In genomic region chr16:30934967-30935690, GRCm38 (mm10) we compare ENCODE assay signal across 10 mouse cellular contexts.
A peak's percentile ranks its signal among the peaks of the same experiment; 100 is the strongest.
DNase-seq lines count a peak whose midpoint lies in the region; ATAC-seq and TF ChIP-seq lines count a peak whose summit lies in the region.
"Had no signal": no experiment of that assay in that cellular context is flagged by ENCODE, and none has a peak within 500 bp of the region (broad histone marks: within the 10 kb centered on the region; RNA-seq: fewer than 3 reads in every experiment).

No protein-coding gene starts in this region.

- H3K9ac ChIP-seq in kidney, embryonic 16.5 days (replicated peaks; ENCODE audit: low read length): no peak overlapping the region; the same call in 1 of the 2 replicates
- 0 out of 2 replicates have a peak overlapping the region, but pooled peaks have one; percentile 2 for H3K9ac ChIP-seq in limb, embryonic 12.5 days (replicated peaks)
- H3K9ac ChIP-seq: liver, embryonic 15.5 days had no signal

- TF ChIP-seq CTCF in E14TG2a.4 (conservative IDR thresholded peaks at IDR 0.05; ENCODE audit: low read length): no peak

- DNase-seq in kidney, adult 9 months: no peak
- DNase-seq in layer of hippocampus, adult 18-20 months (ENCODE audit: low spot score in 2 of 2): no peak

- 14% methylated on average over 15 of the region's 15 CpGs for WGBS in kidney, embryonic 16.5 days
- whole genome bisulfite sequencing in limb, embryonic 12.5 days: 15% methylated on average over 15 of the region's 15 CpGs

- no peak overlapping the region for H3K4me3 ChIP-seq in kidney, embryonic 16.5 days (ENCODE audit: low read length)
- peak overlapping the region; percentile 55 for H3K4me3 ChIP-seq in E14TG2a.4 (replicated peaks; ENCODE audit: low read length)
- H3K4me3 ChIP-seq in brown adipose tissue, adult 24 weeks (ENCODE audit: insufficient read depth, low read depth, low read length): 0 out of 2 replicates have a peak overlapping the region, but pooled peaks have one; percentile 23
- no peak overlapping the region for H3K4me3 ChIP-seq in limb, embryonic 12.5 days (replicated peaks)
- H3K4me3 ChIP-seq: liver, embryonic 15.5 days had no signal

- H3K9me3 ChIP-seq in kidney, embryonic 16.5 days (ENCODE audit: low read length): peaks cover 4% of the 10 kb centered on the region; the same call in 1 of the 2 replicates
- H3K9me3 ChIP-seq in E14TG2a.4 (ENCODE audit: low read length): peaks cover 4% of the 10 kb centered on the region
- H3K9me3 ChIP-seq in limb, embryonic 12.5 days: 0 out of 2 replicates have a peak, but pooled peaks cover 3% of the 10 kb centered on the region
- H3K9me3 ChIP-seq: liver, embryonic 15.5 days had no signal

- peaks cover 26% of the 10 kb centered on the region for H3K4me1 ChIP-seq in kidney, embryonic 16.5 days (ENCODE audit: insufficient read depth, low read length)
- peaks cover 80% of the 10 kb centered on the region for H3K4me1 ChIP-seq in E14TG2a.4 (replicated peaks; ENCODE audit: low read depth, low read length)
- peaks cover 32% of the 10 kb centered on the region for H3K4me1 ChIP-seq in brown adipose tissue, adult 24 weeks (ENCODE audit: control insufficient read depth, insufficient read depth, insufficient read length, low read length)
- H3K4me1 ChIP-seq in limb, embryonic 12.5 days (replicated peaks): peaks cover 30% of the 10 kb centered on the region

- ATAC-seq in kidney, embryonic 16.5 days (ENCODE audit: low FRiP score, low TSS enrichment): no peak
- ATAC-seq in limb, embryonic 12.5 days (ENCODE audit: insufficient number of reproducible peaks, insufficient read depth, low FRiP score, low TSS enrichment, low read depth): peak; percentile 17; the same call in 1 of the 2 replicates
- ATAC-seq in erythroblast, adult 5-6 weeks (replicated peaks; ENCODE audit: low FRiP score, poor library complexity, severe bottlenecking): no peak
- ATAC-seq: forebrain, embryonic 16.5 days; Patski had no signal

- peak overlapping the region; percentile 70 for H3K27ac ChIP-seq in kidney, embryonic 16.5 days (ENCODE audit: low read length)
- peak overlapping the region; percentile 71 for H3K27ac ChIP-seq in brown adipose tissue, adult 24 weeks (replicated peaks; ENCODE audit: low read depth, low read length)
- peak overlapping the region; percentile 73 for H3K27ac ChIP-seq in limb, embryonic 12.5 days
- H3K27ac ChIP-seq: liver, embryonic 15.5 days had no signal

- no peaks in the 10 kb centered on the region for H3K36me3 ChIP-seq in kidney, embryonic 16.5 days (ENCODE audit: insufficient read depth, low read length)
- H3K36me3 ChIP-seq in E14TG2a.4 (ENCODE audit: insufficient read depth, low read length): no peaks in the 10 kb centered on the region
- H3K36me3 ChIP-seq in limb, embryonic 12.5 days: no peaks in the 10 kb centered on the region
- H3K36me3 ChIP-seq: liver, embryonic 15.5 days had no signal

- H3K27me3 ChIP-seq in kidney, embryonic 16.5 days (ENCODE audit: insufficient read depth, low read length): no peaks in the 10 kb centered on the region; the same call in 1 of the 2 replicates
- H3K27me3 ChIP-seq in E14TG2a.4 (ENCODE audit: insufficient read depth, low read length): no peaks in the 10 kb centered on the region
- H3K27me3 ChIP-seq in limb, embryonic 12.5 days: no peaks in the 10 kb centered on the region
- H3K27me3 ChIP-seq: liver, embryonic 15.5 days; Patski had no signal

- peak overlapping the region; percentile 22; the same call in 1 of the 2 replicates for H3K4me2 ChIP-seq in kidney, embryonic 16.5 days (replicated peaks; ENCODE audit: low read depth, low read length)
- peak overlapping the region; percentile 45 for H3K4me2 ChIP-seq in limb, embryonic 12.5 days
- H3K4me2 ChIP-seq: liver, embryonic 15.5 days had no signal

Comparison
In these comparisons a context has a peak if more than half of its experiments do, and no peak if none do; other contexts are left out.
1. H3K4me3 ChIP-seq: peak in E14TG2a.4 (single experiment) and brown adipose tissue, adult 24 weeks (single experiment); none in kidney, embryonic 16.5 days (single experiment) and limb, embryonic 12.5 days (single experiment).
2. Peak in every context shown above with its lines, with median percentiles within 50 percentile points of each other: H3K27ac ChIP-seq.